Mouse (Mus musculus): ENCODE results near the gene Dcaf7.
A peak's percentile ranks its signal among the peaks of the same experiment; 100 is the strongest.

DNA sequence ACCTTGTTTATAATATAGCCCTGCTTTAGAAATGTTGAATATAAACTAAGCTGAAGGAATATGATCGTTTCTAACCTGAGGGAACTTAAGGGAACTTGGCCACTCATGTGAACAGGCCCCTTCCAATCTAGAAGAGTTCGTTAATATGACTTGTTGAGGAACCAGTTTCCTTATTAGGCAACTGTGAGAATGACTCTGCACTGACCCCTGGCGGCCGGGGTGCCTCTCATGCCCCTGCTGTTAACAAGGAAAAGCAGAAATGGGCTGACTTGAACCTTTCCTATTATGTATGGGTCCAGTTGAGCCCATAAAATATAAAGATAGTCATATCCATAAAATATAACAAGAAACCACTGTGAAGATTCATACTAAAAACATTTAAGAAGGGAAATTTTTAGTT, 39.6 kb downstream of the Dcaf7 start:
- TF ChIP-seq CTCF (IDR thresholded peaks at IDR 0.05; ENCODE audit: borderline replicate concordance, control insufficient read depth, extremely low read depth, insufficient read depth, low read length, poor library complexity): peak; percentile 42; the same call in 1 of the 2 replicates
- TF ChIP-seq POLR2A (IDR thresholded peaks at IDR 0.05; ENCODE audit: control insufficient read depth, extremely low read depth, insufficient read depth, low read length, poor library complexity): no peak
